Mouse (Mus musculus) kidney, adult 2 months (tissue): ENCODE data around the gene Dusp27.
"Not testable (repeated sequence)": the region's sequence is repeated elsewhere in the genome, so short reads cannot be mapped to it uniquely, and the experiment has no call there.

ENCODE experiments used
- CTCF ChIP-seq: fragments of 200-500 bp; conservative IDR thresholded peaks from 2 replicates; pipeline ENCODE4 v1.5.1; 2011; ENCODE audit warnings: low read depth, mild to moderate bottlenecking, control low read depth, low read length, moderate library complexity, mixed read lengths; ENCODE audit not compliant: insufficient read depth, insufficient read length
- POLR2A ChIP-seq: fragments of 200-500 bp; IDR thresholded peaks from one replicate; pipeline ENCODE4 v1.6.1; 2011; ENCODE audit warnings: low read depth, low read length, control low read depth

DNA sequence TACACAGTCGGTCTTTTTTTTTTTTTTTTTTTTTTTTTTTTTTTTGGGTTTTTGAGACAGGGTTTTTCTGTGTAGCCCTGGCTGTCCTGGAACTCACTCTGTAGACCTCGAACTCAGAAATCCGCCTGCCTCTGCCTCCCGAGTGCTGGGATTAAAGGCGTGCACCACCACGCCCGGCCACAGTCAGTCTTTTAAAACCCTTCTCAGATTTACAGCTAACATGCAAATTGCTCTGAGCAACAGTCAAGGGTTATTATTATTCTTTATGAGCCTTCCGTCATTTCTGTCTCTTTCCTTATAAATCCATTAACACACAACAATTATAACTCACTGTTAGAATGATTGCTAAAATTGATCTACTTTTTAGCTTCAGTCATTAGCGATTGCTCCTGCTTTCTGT, 14.1 kb upstream of the Dusp27 start:
- not testable (repeated sequence) for TF ChIP-seq POLR2A, CTCF
